Mouse (Mus musculus) MEL (cell line): ENCODE measurements around the gene Vmn1r89. TPM values are rescaled to one million over a fixed set of nuclear protein-coding genes. Genes with fewer than 3 reads are reported as not detected.

Experiments
- DNase-seq: peaks from one replicate; pipeline ENCODE4 v3.0.0; 2011; ENCODE audit warnings: low read depth, low spot score
- H3K27ac ChIP-seq: 2 replicates; pipeline ENCODE4 v1.5.1; 2012; ENCODE audit warnings: low read depth, mild to moderate bottlenecking, control low read depth, low read length, moderate library complexity; ENCODE audit not compliant: control insufficient read depth
- H3K27me3 ChIP-seq, 2 experiments: fragments of 150-350 bp in 1 of 2; sonication (generic) in 1 of 2; 2 replicates each; pipeline ENCODE4 v1.6.1; 2012; ENCODE audit warnings: low read length in 2 of 2, mild to moderate bottlenecking in 2 of 2, improper control_type of control experiment in 1 of 2, moderate library complexity in 1 of 2; ENCODE audit not compliant: insufficient read depth in 2 of 2, control insufficient read depth in 1 of 2
- H3K36me3 ChIP-seq, 2 experiments: 2 replicates each; pipeline ENCODE4 v1.6.1; 2012 to 2014; ENCODE audit warnings: low read length in 2 of 2, improper control_type of control experiment in 1 of 2, inconsistent platforms in 1 of 2, mild to moderate bottlenecking in 1 of 2; ENCODE audit not compliant: insufficient read depth in 2 of 2, control insufficient read depth in 1 of 2
- H3K4me1 ChIP-seq, 2 experiments: fragments of 150-350 bp in 1 of 2; sonication (generic) in 1 of 2; 2 replicates each; pipeline ENCODE4 v1.6.1; 2012; ENCODE audit warnings: low read length in 2 of 2, improper control_type of control experiment in 1 of 2, mild to moderate bottlenecking in 1 of 2; ENCODE audit not compliant: insufficient read depth in 2 of 2, control insufficient read depth in 1 of 2
- H3K4me3 ChIP-seq, 2 experiments: fragments of 150-350 bp in 1 of 2; sonication (generic) in 1 of 2; 2 replicates each; pipeline ENCODE4 v1.5.1; 2012; ENCODE audit warnings: low read depth in 2 of 2, low read length in 2 of 2, mild to moderate bottlenecking in 2 of 2, moderate library complexity in 2 of 2, control low read depth in 1 of 2, improper control_type of control experiment in 1 of 2; ENCODE audit not compliant: control insufficient read depth in 1 of 2, insufficient read depth in 1 of 2
- H3K79me2 ChIP-seq: 2 replicates; pipeline ENCODE4 v1.6.1; 2012; ENCODE audit warnings: mild to moderate bottlenecking, low read length, moderate library complexity; ENCODE audit not compliant: control insufficient read depth, poor library complexity, insufficient read depth
- H3K9ac ChIP-seq: 2 replicates; pipeline ENCODE4 v1.6.1; 2012; ENCODE audit warnings: low read depth, mild to moderate bottlenecking, control low read depth, low read length, moderate library complexity; ENCODE audit not compliant: control insufficient read depth, poor library complexity, severe bottlenecking
- H3K9me3 ChIP-seq: fragments of 150-350 bp; sonication (generic); replicated peaks from 2 replicates; pipeline ENCODE4 v1.6.1; 2012; ENCODE audit warnings: mild to moderate bottlenecking, low read length, improper control_type of control experiment, moderate library complexity; ENCODE audit not compliant: insufficient read depth
- BHLHE40 ChIP-seq: IDR thresholded peaks from 2 replicates; pipeline ENCODE4 v1.6.1; 2012; ENCODE audit warnings: low read depth, mild to moderate bottlenecking, inconsistent platforms, low read length, improper control_type of control experiment, borderline replicate concordance
- CHD2 ChIP-seq: IDR thresholded peaks from 2 replicates; pipeline ENCODE4 v1.6.1; 2011; ENCODE audit warnings: low read length, improper control_type of control experiment
- CTCF ChIP-seq, 3 experiments: IDR thresholded peaks in 2 of 3; conservative IDR thresholded peaks in 1 of 3; 2 replicates each; pipeline ENCODE4 v1.5.1; 2011 to 2012; ENCODE audit warnings: low read length in 3 of 3, low read depth in 2 of 3, mild to moderate bottlenecking in 2 of 3, improper control_type of control experiment in 1 of 3, inconsistent platforms in 1 of 3, mixed read lengths in 1 of 3, moderate library complexity in 1 of 3; ENCODE audit not compliant: control insufficient read depth in 1 of 3, insufficient read depth in 1 of 3, poor library complexity in 1 of 3, severe bottlenecking in 1 of 3
- ELF1 ChIP-seq: IDR thresholded peaks from 2 replicates; pipeline ENCODE4 v1.6.1; 2014; ENCODE audit warnings: low read depth, mild to moderate bottlenecking, inconsistent platforms, low read length, improper control_type of control experiment, moderate library complexity
- EP300 ChIP-seq, 2 experiments: IDR thresholded peaks; 2 replicates each; pipeline ENCODE4 v1.6.1; 2011; ENCODE audit warnings: improper control_type of control experiment in 2 of 2, low read length in 2 of 2, low read depth in 1 of 2, mild to moderate bottlenecking in 1 of 2
- ETS1 ChIP-seq: IDR thresholded peaks from 2 replicates; pipeline ENCODE4 v1.6.1; 2012; ENCODE audit warnings: low read depth, mild to moderate bottlenecking, inconsistent platforms, low read length, improper control_type of control experiment, moderate library complexity
- HCFC1 ChIP-seq: IDR thresholded peaks from 2 replicates; pipeline ENCODE4 v1.6.1; 2012; ENCODE audit warnings: low read depth, mild to moderate bottlenecking, inconsistent platforms, low read length, improper control_type of control experiment, moderate library complexity
- MEF2A ChIP-seq: IDR thresholded peaks from 2 replicates; pipeline ENCODE4 v1.6.1; 2014; ENCODE audit warnings: low read depth, mild to moderate bottlenecking, inconsistent platforms, low read length, improper control_type of control experiment; ENCODE audit not compliant: poor library complexity, insufficient replicate concordance, severe bottlenecking; ENCODE audit errors: extremely low read depth
- MXI1 ChIP-seq: IDR thresholded peaks from 2 replicates; pipeline ENCODE4 v1.6.1; 2011; ENCODE audit warnings: mild to moderate bottlenecking, low read depth, low read length, improper control_type of control experiment
- MYC ChIP-seq: IDR thresholded peaks from 2 replicates; pipeline ENCODE4 v1.6.1; 2011; ENCODE audit warnings: low read depth, mild to moderate bottlenecking, low read length, improper control_type of control experiment, moderate library complexity
- NELFE ChIP-seq: IDR thresholded peaks from 2 replicates; pipeline ENCODE4 v1.6.1; 2011; ENCODE audit warnings: low read depth, low read length, improper control_type of control experiment
- POLR2A ChIP-seq, 2 experiments: IDR thresholded peaks; 2 replicates each; pipeline ENCODE4 v1.6.1; 2011 to 2012; ENCODE audit warnings: low read length in 2 of 2, mild to moderate bottlenecking in 2 of 2, control low read depth in 1 of 2, improper control_type of control experiment in 1 of 2, low read depth in 1 of 2, moderate library complexity in 1 of 2; ENCODE audit not compliant: control insufficient read depth in 1 of 2, insufficient read depth in 1 of 2, poor library complexity in 1 of 2
- POLR2AphosphoS2 ChIP-seq: IDR thresholded peaks from 2 replicates; pipeline ENCODE4 v1.6.1; 2011; ENCODE audit warnings: low read length, improper control_type of control experiment
- POLR2AphosphoS5 ChIP-seq: IDR thresholded peaks from 2 replicates; pipeline ENCODE4 v1.6.1; 2012; ENCODE audit warnings: low read depth, borderline replicate concordance, mild to moderate bottlenecking, inconsistent platforms, low read length, moderate library complexity, mixed read lengths
- RCOR1 ChIP-seq: IDR thresholded peaks from 2 replicates; pipeline ENCODE4 v1.6.1; 2012; ENCODE audit warnings: low read depth, mild to moderate bottlenecking, inconsistent platforms, low read length, improper control_type of control experiment
- SMC3 ChIP-seq: IDR thresholded peaks from 2 replicates; pipeline ENCODE4 v1.6.1; 2011; ENCODE audit warnings: low read depth, low read length, improper control_type of control experiment
- TAL1 ChIP-seq: IDR thresholded peaks from 2 replicates; pipeline ENCODE4 v1.6.1; 2012; ENCODE audit warnings: mild to moderate bottlenecking, inconsistent platforms, low read length, moderate library complexity, mixed read lengths
- TBP ChIP-seq: IDR thresholded peaks from 2 replicates; pipeline ENCODE4 v1.8.0; 2011; ENCODE audit warnings: low read depth, low read length, improper control_type of control experiment
- TCF12 ChIP-seq: IDR thresholded peaks from 2 replicates; pipeline ENCODE4 v1.6.1; 2014; ENCODE audit warnings: low read depth, mild to moderate bottlenecking, inconsistent platforms, low read length, improper control_type of control experiment, moderate library complexity
- UBTF ChIP-seq: IDR thresholded peaks from 2 replicates; pipeline ENCODE4 v1.6.1; 2012; ENCODE audit warnings: low read depth, mild to moderate bottlenecking, inconsistent platforms, low read length, improper control_type of control experiment, moderate library complexity, borderline replicate concordance; ENCODE audit not compliant: insufficient read depth
- USF1 ChIP-seq: IDR thresholded peaks from 2 replicates; pipeline ENCODE4 v1.6.1; 2014; ENCODE audit warnings: low read depth, mild to moderate bottlenecking, inconsistent platforms, low read length, improper control_type of control experiment, moderate library complexity
- USF2 ChIP-seq, 2 experiments: IDR thresholded peaks; 2 replicates each; pipeline ENCODE4 v1.6.1; 2011 to 2012; ENCODE audit warnings: improper control_type of control experiment in 2 of 2, low read length in 2 of 2, borderline replicate concordance in 1 of 2, inconsistent platforms in 1 of 2, low read depth in 1 of 2, mild to moderate bottlenecking in 1 of 2; ENCODE audit not compliant: insufficient read depth in 1 of 2
- ZKSCAN1 ChIP-seq: IDR thresholded peaks from 2 replicates; pipeline ENCODE4 v1.6.1; 2012; ENCODE audit warnings: low read depth, mild to moderate bottlenecking, inconsistent platforms, low read length, improper control_type of control experiment, moderate library complexity
- polyA plus RNA-seq, 2 experiments: library from polyadenylated mRNA; stranded (reverse) in 1 of 2; unstranded in 1 of 2; fragments of >175 nt in 1 of 2; fragments of >200 nt in 1 of 2; gene quantifications; 2 replicates each; pipeline versions ENCODE4 v1.2.1 to v1.2.4; 2012; ENCODE audit warnings: low replicate concordance in 2 of 2, low read depth in 1 of 2; ENCODE audit not compliant: insufficient read length in 2 of 2, insufficient read depth in 1 of 2, missing spikeins in 1 of 2
- total RNA-seq: library from RNA; depleted of rRNA; stranded (reverse); fragments of 300-350 nt; gene quantifications from 2 replicates; pipeline ENCODE4 v1.2.3, GENCODE M21; 2012; rRNA removed

Gene Vmn1r89
- total RNA-seq: not detected in 2 replicates
- polyA plus RNA-seq: not detected

GRCm38 (mm10) chr7:13212720-13213119, at the start of gene Vmn1r89:
Gene Vmn1r89 (plus strand): TSS chr7:13213020.
- Histone ChIP-seq H3K36me3 (no peaks in the 10 kb centered on the region), H3K27ac (no peak within 1 kb of the TSS), H3K27me3 (no peaks in the 10 kb centered on the region), H3K9ac (no peak within 1 kb of the TSS), H3K4me3 (no peak within 1 kb of the TSS), H3K79me2 (no peaks in the 10 kb centered on the region), H3K4me1 (no peaks in the 10 kb centered on the region), H3K9me3 (no peaks in the 10 kb centered on the region)
- no peak for DNase-seq
- no peak for TF ChIP-seq EP300 (IDR thresholded peaks at IDR 0.05; ENCODE audit: low read depth in 1 of 2, low read length in 2 of 2)
- TF ChIP-seq MYC: no peak
- no peak for TF ChIP-seq TCF12
- TF ChIP-seq TBP: no peak
- TF ChIP-seq POLR2A (IDR thresholded peaks at IDR 0.05; ENCODE audit: control insufficient read depth in 1 of 2, insufficient read depth in 1 of 2, low read depth in 1 of 2, low read length in 2 of 2, poor library complexity in 1 of 2): no peak
- TF ChIP-seq ETS1: no peak
- TF ChIP-seq POLR2AphosphoS5: no peak
- TF ChIP-seq CHD2: no peak

- TF ChIP-seq POLR2AphosphoS2: no peak
- TF ChIP-seq TCF12: no peak
- no peak for TF ChIP-seq ELF1
- TF ChIP-seq SMC3: no peak
- no peak for TF ChIP-seq MEF2A
- no peak for TF ChIP-seq NELFE
- TF ChIP-seq BHLHE40: no peak
- no peak for TF ChIP-seq POLR2A (IDR thresholded peaks at IDR 0.05; ENCODE audit: control insufficient read depth in 1 of 2, insufficient read depth in 1 of 2, low read depth in 1 of 2, low read length in 2 of 2, poor library complexity in 1 of 2)
- TF ChIP-seq CTCF (IDR thresholded peaks at IDR 0.05 in 2 of 3, conservative IDR thresholded peaks at IDR 0.05 in 1 of 3; ENCODE audit: control insufficient read depth in 1 of 3, insufficient read depth in 1 of 3, low read depth in 2 of 3, low read length in 3 of 3, poor library complexity in 1 of 3, severe bottlenecking in 1 of 3): no peak
- no peak for TF ChIP-seq RCOR1
- TF ChIP-seq UBTF: no peak
- TF ChIP-seq CHD2: no peak
- no peak for TF ChIP-seq USF1
- TF ChIP-seq HCFC1: no peak
- TF ChIP-seq TAL1: no peak
- no peak for TF ChIP-seq MXI1
- no peak for TF ChIP-seq USF2 (IDR thresholded peaks at IDR 0.05; ENCODE audit: borderline replicate concordance in 1 of 2, insufficient read depth in 1 of 2, low read depth in 1 of 2, low read length in 2 of 2)
- no peak for TF ChIP-seq ZKSCAN1
- TF ChIP-seq MYC: no peak
- no peak for TF ChIP-seq EP300 (IDR thresholded peaks at IDR 0.05; ENCODE audit: low read depth in 1 of 2, low read length in 2 of 2)
- Histone ChIP-seq H3K27ac (no peak overlapping the region), H3K79me2 (no peaks in the 10 kb centered on the region), H3K9me3 (no peaks in the 10 kb centered on the region), H3K9ac (no peak overlapping the region), H3K4me1 (no peaks in the 10 kb centered on the region), H3K4me3 (no peak overlapping the region), H3K36me3 (no peaks in the 10 kb centered on the region), H3K27me3 (no peaks in the 10 kb centered on the region)
- DNase-seq: no peak
These were observed 48.2 kb downstream of the Vmn1r89 start for GRCm38 (mm10) chr7:13260746-13261700.
